Mouse (Mus musculus) kidney, adult 2 months (tissue): ENCODE measurements at regions not wholly inside any gene's neighbourhood (a gene's known extent, or its start where the extent isn't known, plus 50 kb on each side); places are given as distances from the start of the nearest gene placed in this dataset.

Experiments
- CTCF ChIP-seq: fragments of 200-500 bp; conservative IDR thresholded peaks from 2 replicates; pipeline ENCODE4 v1.5.1; 2011; ENCODE audit warnings: low read depth, mild to moderate bottlenecking, control low read depth, low read length, moderate library complexity, mixed read lengths; ENCODE audit not compliant: insufficient read depth, insufficient read length
- POLR2A ChIP-seq: fragments of 200-500 bp; IDR thresholded peaks from one replicate; pipeline ENCODE4 v1.6.1; 2011; ENCODE audit warnings: low read depth, low read length, control low read depth

- TF ChIP-seq CTCF (no peak), POLR2A (no peak)
Measured at GRCm38 (mm10) chr1:83862128-83862527, 454.1 kb upstream of the Sphkap start.
